Mouse (Mus musculus) kidney, adult 2 months (tissue): ENCODE results near the gene Ctu2. TPM values are rescaled to one million over a fixed set of nuclear protein-coding genes. Genes with fewer than 3 reads are reported as not detected.

Experiments
- DNase-seq: peaks from one replicate; pipeline ENCODE4 v3.0.0; 2021
- H3K27ac ChIP-seq: fragments of 200-500 bp; 2 replicates; pipeline ENCODE4 v1.5.1; 2012; ENCODE audit warnings: low read depth, low read length, control low read depth, inconsistent platforms; ENCODE audit not compliant: insufficient read depth
- H3K27me3 ChIP-seq: fragments of 200-500 bp; replicated peaks from 2 replicates; pipeline ENCODE4 v1.6.1; 2012; ENCODE audit warnings: mild to moderate bottlenecking, moderate library complexity, low read length, inconsistent platforms; ENCODE audit not compliant: control insufficient read depth, insufficient read depth
- H3K36me3 ChIP-seq: fragments of 200-500 bp; 2 replicates; pipeline ENCODE4 v1.6.1; 2012; ENCODE audit warnings: mild to moderate bottlenecking, moderate library complexity, low read length, inconsistent platforms; ENCODE audit not compliant: control insufficient read depth, insufficient read depth
- H3K4me1 ChIP-seq: fragments of 200-500 bp; 2 replicates; pipeline ENCODE4 v1.6.1; 2011; ENCODE audit warnings: low read length; ENCODE audit not compliant: control insufficient read depth, insufficient read depth
- H3K4me3 ChIP-seq: fragments of 200-500 bp; 2 replicates; pipeline ENCODE4 v1.5.1; 2011; ENCODE audit warnings: mild to moderate bottlenecking, low read depth, low read length, control low read depth; ENCODE audit not compliant: insufficient read depth
- CTCF ChIP-seq: fragments of 200-500 bp; conservative IDR thresholded peaks from 2 replicates; pipeline ENCODE4 v1.5.1; 2011; ENCODE audit warnings: low read depth, mild to moderate bottlenecking, control low read depth, low read length, moderate library complexity, mixed read lengths; ENCODE audit not compliant: insufficient read depth, insufficient read length
- POLR2A ChIP-seq: fragments of 200-500 bp; IDR thresholded peaks from one replicate; pipeline ENCODE4 v1.6.1; 2011; ENCODE audit warnings: low read depth, low read length, control low read depth
- WGBS: fragments of 180-500 bp; shearing (Covaris S2); methylation state at CpG from one replicate; pipeline ENCODE4 v1.1.7; 2018; 5-methylcytosine and 5-hydroxymethylcytosine counted together
- polyA plus RNA-seq: library from polyadenylated mRNA; depleted of rRNA; stranded (reverse); fragments of >200 nt; gene quantifications from 2 replicates; pipeline ENCODE4 v1.2.3, GENCODE M21; 2012

Gene Ctu2
- polyA plus RNA-seq, 1 experiment: 21.1 TPM

- H3K36me3 ChIP-seq: no peaks in the 10 kb centered on the region; the same call in none of the 2 replicates
- H3K27ac ChIP-seq: no peak overlapping the region
- 96% methylated on average over 7 of the region's 7 CpGs for WGBS
- no peak overlapping the region for H3K4me3 ChIP-seq
- H3K4me1 ChIP-seq: no peaks in the 10 kb centered on the region
- no peak for DNase-seq
- no peaks in the 10 kb centered on the region for H3K27me3 ChIP-seq
- TF ChIP-seq CTCF (peak; percentile 51), POLR2A (no peak)
Observed at GRCm38 (mm10) chr8:122483877-122484276, 7.9 kb downstream of the Ctu2 start.

- no peaks in the 10 kb centered on the region for H3K4me1 ChIP-seq
- WGBS: 80% methylated on average over 12 of the region's 12 CpGs
- H3K4me3 ChIP-seq: no peak overlapping the region
- TF ChIP-seq CTCF (no peak), POLR2A (no peak)
- no peak for DNase-seq
- no peak overlapping the region for H3K27ac ChIP-seq
- H3K27me3 ChIP-seq: no peaks in the 10 kb centered on the region
- H3K36me3 ChIP-seq: no peaks in the 10 kb centered on the region; the same call in none of the 2 replicates
Observed at GRCm38 (mm10) chr8:122484831-122485230, 8.9 kb downstream of the Ctu2 start.

- Histone ChIP-seq H3K27ac (no peak overlapping the region), H3K36me3 (peaks cover 3% of the 10 kb centered on the region), H3K4me3 (no peak overlapping the region), H3K4me1 (no peaks in the 10 kb centered on the region), H3K27me3 (no peaks in the 10 kb centered on the region)
- TF ChIP-seq POLR2A (no peak), CTCF (no peak)
- DNase-seq: no peak
- WGBS: 92% methylated on average over 9 of the region's 9 CpGs
Observed at GRCm38 (mm10) chr8:122488387-122488786, 12.4 kb downstream of the Ctu2 start.

GRCm38 (mm10) chr8:122497016-122497734 is 21.2 kb downstream of the Ctu2 start:
- peak overlapping the region; percentile 32; the same call in 1 of the 2 replicates for H3K27ac ChIP-seq
- 79% methylated on average over 12 of the region's 12 CpGs for WGBS
- no peaks in the 10 kb centered on the region for H3K27me3 ChIP-seq
- peak; percentile 32 for DNase-seq
- H3K4me1 ChIP-seq: no peaks in the 10 kb centered on the region
- TF ChIP-seq POLR2A (no peak), CTCF (0 out of 2 replicates have a peak, but pooled peaks have one; percentile 4)
- H3K36me3 ChIP-seq: no peaks in the 10 kb centered on the region
- no peak overlapping the region for H3K4me3 ChIP-seq

GRCm38 (mm10) chr8:122497912-122498311 is 22.0 kb downstream of the Ctu2 start:
- Histone ChIP-seq H3K4me3 (no peak overlapping the region), H3K27ac (no peak overlapping the region; the same call in 1 of the 2 replicates), H3K36me3 (no peaks in the 10 kb centered on the region), H3K4me1 (no peaks in the 10 kb centered on the region), H3K27me3 (no peaks in the 10 kb centered on the region)
- no peak for DNase-seq
- 74% methylated on average over 17 of the region's 17 CpGs for WGBS
- TF ChIP-seq CTCF: peak; percentile 44
- TF ChIP-seq POLR2A: no peak

GRCm38 (mm10) chr8:122500856-122501255 is 24.9 kb downstream of the Ctu2 start:
- H3K36me3 ChIP-seq: no peaks in the 10 kb centered on the region
- 24% methylated on average over 10 of the region's 10 CpGs for WGBS

GRCm38 (mm10) chr8:122511552-122511951 is 35.6 kb downstream of the Ctu2 start:
- whole genome bisulfite sequencing: 61% methylated on average over 16 of the region's 16 CpGs
- Histone ChIP-seq H3K36me3 (no peaks in the 10 kb centered on the region), H3K4me1 (peaks cover 13% of the 10 kb centered on the region), H3K4me3 (no peak overlapping the region), H3K27me3 (no peaks in the 10 kb centered on the region), H3K27ac (no peak overlapping the region)
- no peak for DNase-seq
- TF ChIP-seq CTCF (no peak), POLR2A (no peak)

More at GRCm38 (mm10) chr8:122500856-122501255, 24.9 kb downstream of the Ctu2 start:
- H3K27ac ChIP-seq: no peak overlapping the region
- TF ChIP-seq POLR2A: no peak
- peak; percentile 90 for TF ChIP-seq CTCF
- no peaks in the 10 kb centered on the region for H3K4me1 ChIP-seq
- DNase-seq: peak; percentile 84
- H3K4me3 ChIP-seq: no peak overlapping the region
- H3K27me3 ChIP-seq: no peaks in the 10 kb centered on the region
